Mouse (Mus musculus): ENCODE results near the gene Xylb.
"Not testable (repeated sequence)": the region's sequence is repeated elsewhere in the genome, so short reads cannot be mapped to it uniquely, and the experiment has no call there.

Gene Xylb

GRCm38 (mm10) chr9:119340909-119341816 is 16.0 kb upstream of the Xylb start, which contains the start of gene Myd88:
TSS of gene Myd88 (minus strand) at chr9:119341411.
- peak; percentile 98 for DNase-seq (ENCODE audit: inconsistent ontology term)

- no peak for DNase-seq (ENCODE audit: inconsistent ontology term)
Observed at GRCm38 (mm10) chr9:119342728-119343127, 14.5 kb upstream of the Xylb start.

- DNase-seq (ENCODE audit: inconsistent ontology term) = no peak
Observed at GRCm38 (mm10) chr9:119346376-119346775, 10.8 kb upstream of the Xylb start.

GRCm38 (mm10) chr9:119350531-119350930 is 6.7 kb upstream of the Xylb start:
- no peak for DNase-seq (ENCODE audit: inconsistent ontology term)

- DNase-seq (ENCODE audit: inconsistent ontology term) = no peak
Observed at GRCm38 (mm10) chr9:119350947-119351705, 6.1 kb upstream of the Xylb start.

- peak; percentile 64 for DNase-seq (ENCODE audit: inconsistent ontology term)
Observed at GRCm38 (mm10) chr9:119352060-119352459, 5.1 kb upstream of the Xylb start.

GRCm38 (mm10) chr9:119353926-119354325 is 3.3 kb upstream of the Xylb start:
- no peak for DNase-seq (ENCODE audit: inconsistent ontology term)

- DNase-seq (ENCODE audit: inconsistent ontology term) = no peak
Observed at GRCm38 (mm10) chr9:119355943-119356342, 1.2 kb upstream of the Xylb start.

- DNase-seq (ENCODE audit: inconsistent ontology term) = no peak
Observed at GRCm38 (mm10) chr9:119358058-119358429, 863 bp downstream of the Xylb start.

- no peak for DNase-seq (ENCODE audit: inconsistent ontology term)
Observed at GRCm38 (mm10) chr9:119361416-119361815, 4.2 kb downstream of the Xylb start.

GRCm38 (mm10) chr9:119363229-119363628 is 6.0 kb downstream of the Xylb start:
- DNase-seq (ENCODE audit: inconsistent ontology term) = no peak

- no peak for DNase-seq (ENCODE audit: inconsistent ontology term)
Observed at GRCm38 (mm10) chr9:119365284-119365683, 8.1 kb downstream of the Xylb start, which contains the start of gene Slc22a14. TSS of gene Slc22a14 (minus strand) at chr9:119365553.

- DNase-seq (ENCODE audit: inconsistent ontology term) = no peak
Observed at GRCm38 (mm10) chr9:119368367-119368766, 11.2 kb downstream of the Xylb start.

GRCm38 (mm10) chr9:119370770-119371169 is 13.6 kb downstream of the Xylb start:
- DNase-seq (ENCODE audit: inconsistent ontology term) = not testable (repeated sequence)

GRCm38 (mm10) chr9:119371251-119371650 is 14.1 kb downstream of the Xylb start:
- DNase-seq (ENCODE audit: inconsistent ontology term) = no peak

GRCm38 (mm10) chr9:119375008-119375407 is 17.8 kb downstream of the Xylb start:
- no peak for DNase-seq (ENCODE audit: inconsistent ontology term)

- no peak for DNase-seq (ENCODE audit: inconsistent ontology term)
Observed at GRCm38 (mm10) chr9:119375556-119375955, 18.4 kb downstream of the Xylb start.

- DNase-seq (ENCODE audit: inconsistent ontology term) = no peak
Observed at GRCm38 (mm10) chr9:119378231-119378630, 21.1 kb downstream of the Xylb start.

- DNase-seq (ENCODE audit: inconsistent ontology term) = no peak
Observed at GRCm38 (mm10) chr9:119382603-119383002, 25.4 kb downstream of the Xylb start.

- DNase-seq (ENCODE audit: inconsistent ontology term) = no peak
Observed at GRCm38 (mm10) chr9:119388956-119389355, 31.8 kb downstream of the Xylb start.

GRCm38 (mm10) chr9:119390214-119390613 is 33.0 kb downstream of the Xylb start:
- DNase-seq (ENCODE audit: inconsistent ontology term) = no peak

GRCm38 (mm10) chr9:119394808-119395207 is 37.6 kb downstream of the Xylb start:
- no peak for DNase-seq (ENCODE audit: inconsistent ontology term)

- no peak for DNase-seq (ENCODE audit: inconsistent ontology term)
Observed at GRCm38 (mm10) chr9:119401351-119401750, 44.2 kb downstream of the Xylb start.
